Mouse (Mus musculus) bone marrow macrophage, adult 2 months (primary cell): Measurements from ENCODE around the gene Aldh3b3.

Experiments used
- CTCF ChIP-seq: IDR thresholded peaks from 2 replicates; pipeline ENCODE4 v1.5.1; 2012; ENCODE audit warnings: low read depth, mild to moderate bottlenecking, low read length, moderate library complexity
- POLR2A ChIP-seq: IDR thresholded peaks from 2 replicates; pipeline ENCODE4 v1.6.1; 2012; ENCODE audit warnings: mild to moderate bottlenecking, low read depth, low read length, borderline replicate concordance

GRCm38 (mm10) chr19:4005091-4005490 is 46.6 kb downstream of the Aldh3b3 start:
- no peak for TF ChIP-seq POLR2A
- TF ChIP-seq CTCF, result no peak
